Mouse (Mus musculus): Measurements from ENCODE around the gene Asic4.

Gene Asic4

GRCm38 (mm10) chr1:75450314-75451005, at the start of gene Asic4:
Gene Asic4, plus strand, starts transcription at chr1:75450436.
- DNase-seq (ENCODE audit: low spot score in 2 of 2) = no peak

DNA sequence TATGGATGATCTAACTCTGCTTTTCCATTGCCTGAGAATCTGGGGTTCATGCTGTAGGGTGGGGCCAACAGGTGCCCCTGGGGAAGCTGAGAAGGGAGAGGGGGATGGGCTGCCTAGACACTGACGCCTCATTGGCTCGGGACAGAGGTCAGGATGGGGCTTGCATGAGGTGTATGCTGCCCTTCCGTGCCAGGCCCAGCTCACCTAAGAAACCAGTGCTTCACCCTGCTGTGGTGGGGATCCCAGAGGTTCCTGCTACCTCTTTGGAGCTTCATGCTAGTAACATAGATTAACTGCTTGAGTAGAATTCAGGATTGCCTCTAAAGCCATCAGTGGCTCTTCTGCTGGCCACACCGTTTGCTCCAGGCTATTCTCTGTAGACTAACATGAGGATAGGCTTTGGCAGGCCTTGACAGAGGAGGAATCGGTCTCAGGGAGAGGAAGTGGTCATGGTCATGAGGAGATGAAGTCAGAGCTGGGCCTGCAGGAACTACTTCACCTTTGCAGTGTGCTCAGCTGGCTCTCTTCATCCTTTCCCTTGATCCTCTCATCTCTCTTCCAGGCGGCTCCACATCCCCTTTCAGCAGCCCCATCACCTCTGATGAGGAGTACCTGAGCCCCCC, 49.6 kb upstream of the Asic4 start:
- DNase-seq (ENCODE audit: low spot score in 2 of 2) = no peak

DNA sequence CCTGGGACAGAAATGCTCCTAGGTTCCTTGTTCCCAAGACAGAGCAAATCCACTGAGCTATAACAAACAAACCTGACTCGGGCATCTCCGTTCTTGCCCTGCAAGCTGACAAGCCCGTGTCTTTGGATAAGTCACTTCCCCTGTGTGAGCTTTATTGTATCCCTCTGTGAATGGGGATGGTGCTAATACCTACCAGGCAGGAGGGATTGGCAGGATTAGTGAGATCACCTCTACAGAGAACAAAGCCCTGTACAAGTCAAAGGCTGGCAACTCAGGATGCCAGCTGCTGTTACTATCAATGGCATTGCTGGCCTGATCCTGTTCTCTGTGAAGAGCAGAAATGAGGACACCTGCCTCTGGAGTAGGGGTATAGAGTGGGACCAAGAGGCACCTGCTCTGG, 44.7 kb upstream of the Asic4 start:
- no peak for DNase-seq (ENCODE audit: low spot score in 2 of 2)

DNA sequence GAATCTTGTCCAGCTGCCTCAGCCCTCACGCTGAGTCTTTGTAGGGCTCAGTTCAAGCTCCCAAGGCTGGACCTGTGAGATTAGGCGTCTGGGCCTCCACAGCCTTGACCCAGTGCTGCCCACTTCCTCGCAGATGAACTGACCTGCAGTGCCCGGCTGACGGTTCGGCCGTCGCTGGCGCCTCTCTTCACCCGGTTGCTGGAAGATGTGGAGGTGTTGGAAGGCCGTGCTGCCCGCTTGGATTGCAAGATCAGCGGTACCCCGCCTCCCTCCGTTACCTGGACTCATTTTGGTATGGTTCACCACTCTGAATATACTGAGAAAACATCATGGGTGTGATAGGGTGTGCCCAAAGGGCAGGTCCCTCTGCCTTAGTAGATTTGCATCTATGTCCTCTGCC, 44.1 kb upstream of the Asic4 start:
- DNase-seq (ENCODE audit: low spot score in 2 of 2) = no peak

DNA sequence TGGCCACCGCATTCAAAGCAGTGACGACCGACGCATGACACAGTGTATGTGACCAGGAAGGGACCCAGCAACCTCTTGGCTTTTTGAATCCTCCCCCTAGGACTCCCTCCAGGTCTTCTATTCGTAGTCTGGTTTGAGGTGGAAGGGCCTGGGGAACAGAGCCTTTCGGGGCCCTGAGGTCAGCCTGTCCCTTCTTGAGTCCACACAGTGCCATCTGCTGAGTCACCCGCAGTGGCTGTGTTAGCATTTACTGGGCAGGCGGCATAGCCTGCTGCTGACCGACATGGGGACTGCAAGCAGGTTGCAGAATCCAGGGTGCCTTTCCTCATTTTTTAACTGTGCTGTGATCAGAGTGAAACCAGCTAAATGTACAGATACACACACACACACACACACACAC, 43.2 kb upstream of the Asic4 start:
- DNase-seq (ENCODE audit: low spot score in 2 of 2) = no peak

DNA sequence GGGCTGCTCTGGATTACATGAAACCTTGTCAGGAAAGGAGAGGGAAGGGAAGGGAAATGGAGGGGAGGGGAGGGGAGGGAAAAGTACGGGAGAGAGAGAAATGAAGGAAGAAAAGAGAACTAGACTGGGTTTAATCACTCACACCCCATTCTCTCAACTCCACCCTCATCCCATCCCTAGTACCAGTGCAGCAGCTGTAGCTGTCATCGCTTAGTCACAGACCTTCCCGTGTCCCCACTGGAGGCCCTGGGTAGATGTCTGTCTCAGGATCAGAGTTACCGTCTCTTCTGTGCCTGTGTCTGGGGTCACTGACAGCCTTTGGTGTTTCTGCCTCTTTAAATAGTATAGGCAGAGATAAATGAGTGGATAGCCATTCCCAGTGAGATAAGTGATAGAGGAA, 42.0 kb upstream of the Asic4 start:
- DNase-seq (ENCODE audit: low spot score in 2 of 2) = no peak

DNA sequence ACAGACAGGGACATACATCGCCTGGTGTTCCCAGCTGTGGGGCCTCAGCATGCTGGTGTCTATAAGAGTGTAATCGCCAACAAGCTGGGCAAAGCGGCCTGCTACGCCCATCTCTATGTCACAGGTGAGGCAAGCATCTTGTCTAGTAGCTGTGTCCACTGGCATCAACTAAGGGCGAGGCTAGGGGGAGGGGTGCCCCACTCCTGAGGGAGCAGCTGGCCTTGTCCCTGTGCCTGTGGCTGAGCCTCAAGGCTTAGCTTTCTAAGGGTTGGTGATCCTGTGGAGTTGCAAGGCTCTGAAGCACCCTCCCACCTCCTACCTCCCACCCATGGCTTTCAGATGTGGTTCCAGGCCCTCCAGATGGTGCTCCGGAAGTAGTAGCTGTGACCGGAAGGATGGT, 40.3 kb upstream of the Asic4 start:
- no peak for DNase-seq (ENCODE audit: low spot score in 2 of 2)

DNA sequence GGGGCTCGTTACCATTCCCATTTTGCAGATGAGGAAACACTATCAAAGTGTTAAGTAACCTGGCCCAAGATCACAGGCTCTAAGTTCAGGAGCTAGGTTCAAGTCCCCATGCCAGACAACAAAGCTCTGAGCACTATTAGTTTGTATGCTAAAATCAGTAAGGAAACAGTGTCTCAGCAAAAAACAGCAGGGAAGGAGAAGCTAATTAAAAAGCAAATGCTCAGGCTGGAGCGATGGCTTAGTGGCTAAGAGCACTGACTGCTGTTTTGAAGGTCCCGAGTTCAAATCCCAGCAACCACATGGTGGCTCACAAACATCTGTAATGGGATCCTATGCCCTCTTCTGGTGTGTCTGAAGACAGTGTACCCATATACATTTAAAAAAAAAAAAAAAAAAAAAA, 38.0 kb upstream of the Asic4 start:
- DNase-seq (ENCODE audit: low spot score in 2 of 2) = no peak

DNA sequence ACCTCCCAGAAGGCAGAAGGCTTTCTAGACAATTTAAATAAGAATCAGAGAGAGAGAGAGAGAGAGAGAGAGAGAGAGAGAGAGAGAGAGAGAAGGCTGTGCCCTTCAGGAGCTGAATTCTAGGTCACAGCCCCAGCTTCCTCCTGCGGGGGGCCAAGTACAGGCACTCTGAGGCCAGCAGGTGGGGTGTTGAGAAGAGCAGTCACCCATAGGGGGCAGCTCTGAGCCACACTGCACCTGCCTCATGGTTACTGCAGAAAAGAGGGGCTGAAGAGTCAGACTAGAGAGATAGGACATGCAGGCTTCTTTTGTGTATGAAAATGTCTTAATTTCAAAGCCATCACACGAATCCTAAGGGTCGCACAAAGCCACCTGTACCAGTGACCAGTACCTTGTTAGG, 36.5 kb upstream of the Asic4 start:
- DNase-seq (ENCODE audit: low spot score in 2 of 2) = no peak

DNA sequence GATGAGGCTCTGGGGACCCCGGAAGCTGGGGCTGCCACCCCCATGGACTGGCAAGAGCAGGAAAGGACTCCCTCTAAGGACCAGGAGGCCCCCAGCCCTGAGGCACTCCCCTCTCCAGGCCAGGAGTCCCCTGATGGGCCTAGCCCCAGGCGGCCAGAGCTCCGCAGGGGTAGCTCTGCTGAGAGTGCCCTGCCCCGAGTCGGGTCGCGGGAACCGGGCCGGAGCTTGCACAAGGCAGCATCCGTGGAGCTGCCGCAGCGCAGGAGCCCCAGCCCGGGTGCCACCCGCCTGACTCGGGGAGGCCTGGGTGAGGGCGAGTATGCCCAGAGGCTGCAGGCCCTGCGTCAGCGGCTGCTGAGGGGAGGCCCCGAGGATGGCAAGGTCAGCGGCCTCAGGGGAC, 28.4 kb upstream of the Asic4 start:
- DNase-seq (ENCODE audit: low spot score in 2 of 2) = no peak

DNA sequence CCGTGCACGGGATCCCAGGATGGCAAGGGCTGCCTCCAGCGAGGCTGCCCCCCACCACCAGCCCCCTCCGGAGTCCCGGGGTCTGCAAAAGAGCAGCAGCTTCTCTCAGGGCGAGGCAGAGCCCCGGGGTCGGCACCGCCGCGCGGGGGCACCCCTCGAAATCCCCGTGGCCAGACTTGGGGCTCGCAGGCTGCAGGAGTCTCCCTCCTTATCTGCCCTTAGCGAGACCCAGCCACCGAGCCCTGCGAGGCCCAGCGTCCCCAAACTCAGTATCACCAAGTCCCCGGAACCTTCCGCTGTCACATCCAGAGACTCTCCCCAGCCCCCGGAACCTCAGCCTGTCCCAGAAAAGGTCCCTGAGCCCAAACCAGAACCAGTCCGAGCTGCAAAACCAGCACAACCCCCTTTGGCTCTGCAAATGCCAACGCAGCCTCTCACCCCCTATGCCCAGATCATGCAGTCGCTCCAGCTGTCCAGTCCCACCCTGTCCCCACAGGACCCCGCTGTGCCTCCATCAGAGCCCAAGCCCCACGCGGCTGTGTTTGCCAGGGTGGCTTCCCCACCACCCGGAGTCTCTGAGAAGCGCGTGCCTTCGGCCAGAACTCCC, 27.9 kb upstream of the Asic4 start:
- no peak for DNase-seq (ENCODE audit: low spot score in 2 of 2)

DNA sequence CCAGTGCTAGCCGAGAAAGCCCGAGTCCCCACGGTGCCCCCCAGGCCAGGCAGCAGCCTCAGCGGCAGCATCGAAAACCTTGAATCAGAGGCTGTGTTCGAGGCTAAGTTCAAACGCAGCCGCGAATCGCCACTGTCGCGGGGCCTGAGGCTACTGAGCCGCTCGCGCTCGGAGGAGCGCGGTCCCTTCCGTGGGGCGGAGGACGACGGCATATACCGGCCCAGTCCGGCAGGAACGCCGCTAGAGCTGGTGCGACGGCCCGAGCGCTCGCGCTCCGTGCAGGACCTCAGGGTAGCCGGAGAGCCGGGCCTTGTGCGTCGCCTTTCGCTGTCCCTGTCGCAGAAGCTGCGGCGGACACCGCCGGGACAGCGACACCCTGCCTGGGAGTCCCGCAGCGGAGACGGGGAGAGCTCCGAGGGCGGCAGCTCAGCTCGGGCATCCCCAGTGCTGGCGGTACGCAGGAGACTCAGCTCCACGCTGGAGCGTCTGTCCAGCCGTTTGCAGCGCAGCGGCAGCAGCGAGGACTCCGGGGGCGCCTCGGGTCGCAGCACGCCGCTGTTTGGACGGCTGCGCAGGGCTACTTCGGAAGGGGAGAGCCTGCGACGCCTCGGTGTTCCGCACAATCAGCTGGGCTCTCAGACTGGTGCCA, 27.3 kb upstream of the Asic4 start:
- no peak for DNase-seq (ENCODE audit: low spot score in 2 of 2)

DNA sequence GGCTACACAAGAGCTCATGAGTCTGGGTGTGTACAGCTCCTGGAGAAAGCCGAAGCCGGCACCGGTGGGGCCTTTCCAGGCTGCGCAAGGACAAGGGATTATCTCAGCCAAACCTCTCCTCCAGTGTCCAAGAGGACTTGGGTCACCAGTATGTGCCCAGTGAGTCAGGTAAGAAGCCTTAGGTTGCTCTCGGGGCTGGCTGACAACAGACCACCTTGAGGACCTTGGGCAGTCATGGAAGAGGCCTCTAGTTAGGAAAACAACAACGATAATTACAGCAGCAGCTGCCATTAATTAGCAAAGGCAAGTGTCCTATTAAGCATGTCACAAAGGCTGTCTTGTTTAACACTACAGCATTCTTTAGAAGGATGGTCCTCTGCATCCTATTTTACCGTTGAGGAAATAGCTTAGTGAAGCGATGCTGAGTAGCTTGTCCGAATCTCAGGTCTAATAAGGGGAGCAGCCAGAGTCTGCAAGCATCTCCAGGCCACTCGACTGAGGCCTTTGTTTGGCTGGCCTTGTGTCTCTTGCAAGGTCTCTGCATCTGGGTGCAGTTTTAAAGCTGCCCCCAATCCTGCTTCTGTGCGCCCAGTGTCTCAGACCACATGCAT, 26.4 kb upstream of the Asic4 start:
- no peak for DNase-seq (ENCODE audit: low spot score in 2 of 2)

GRCm38 (mm10) chr1:75425796-75426471, 24.3 kb upstream of the Asic4 start:
- DNase-seq (ENCODE audit: low spot score in 2 of 2) = no peak

DNA sequence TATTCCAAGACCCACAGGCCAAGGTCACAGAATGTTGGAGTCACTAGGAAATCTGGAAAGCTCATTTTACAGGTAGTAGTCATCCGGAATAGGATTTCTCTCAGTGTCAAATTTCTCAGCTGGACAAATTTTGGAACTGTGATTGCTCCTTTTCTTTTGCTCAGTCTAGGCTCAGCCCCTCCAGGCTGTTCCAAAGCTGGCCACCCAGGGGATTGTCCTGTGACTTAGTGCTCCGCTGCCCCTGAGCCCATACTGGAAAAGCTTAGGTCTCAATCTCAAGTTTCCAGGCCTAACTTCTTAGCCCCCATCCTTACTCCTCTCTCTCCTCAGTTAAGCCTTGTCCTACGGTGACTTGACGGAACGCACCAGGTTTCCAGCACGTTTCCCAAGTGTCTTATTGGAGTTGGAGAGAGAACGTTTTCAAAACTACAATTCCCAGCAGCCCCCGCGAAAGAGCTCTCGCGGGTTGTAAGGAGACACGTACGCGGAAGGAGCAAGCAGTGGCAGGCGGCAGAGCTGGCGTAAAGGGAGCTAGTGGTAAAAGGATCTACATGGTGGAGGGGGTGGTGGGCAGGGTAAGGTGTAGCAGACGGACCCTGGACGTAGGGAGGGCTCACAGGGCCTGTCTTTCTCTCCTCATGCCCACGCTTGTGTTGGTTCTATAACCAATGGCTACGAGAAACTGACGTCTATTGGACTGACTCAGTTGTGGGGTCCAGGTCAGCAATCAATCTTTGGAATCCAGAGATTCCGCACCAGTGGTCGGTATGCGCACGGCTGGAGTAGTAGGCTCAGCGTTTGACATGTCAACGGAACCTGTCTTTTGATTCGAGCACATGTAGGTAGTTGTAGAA, 14.5 kb upstream of the Asic4 start, which contains the start of gene Gmppa:
TSS of gene Gmppa (plus strand) at position 456 of the 854 bp plus-strand sequence.
- DNase-seq (ENCODE audit: low spot score in 2 of 2) = peak; percentile 78 to 84

DNA sequence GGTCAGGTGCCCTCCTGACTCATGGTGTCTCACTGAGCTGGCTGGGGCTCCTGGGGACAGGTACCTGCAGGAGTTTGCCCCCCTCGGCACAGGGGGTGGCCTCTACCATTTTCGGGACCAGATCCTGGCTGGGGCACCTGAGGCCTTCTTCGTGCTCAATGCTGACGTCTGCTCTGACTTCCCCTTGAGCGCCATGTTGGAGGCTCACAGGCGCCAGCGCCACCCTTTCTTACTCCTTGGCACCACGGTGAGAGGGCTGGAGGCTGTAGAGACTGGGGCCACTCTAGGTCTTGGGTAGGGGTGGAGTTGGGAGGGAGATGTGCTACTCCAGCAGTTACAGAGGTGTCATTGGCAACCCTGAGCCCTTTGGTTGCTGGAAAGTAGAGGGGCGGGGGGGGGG, 11.5 kb upstream of the Asic4 start:
- DNase-seq (ENCODE audit: low spot score in 2 of 2) = no peak

- DNase-seq (ENCODE audit: low spot score in 2 of 2) = no peak
These were observed 9.6 kb upstream of the Asic4 start for GRCm38 (mm10) chr1:75440661-75441060.

GRCm38 (mm10) chr1:75441471-75441996, 8.7 kb upstream of the Asic4 start:
- DNase-seq (ENCODE audit: low spot score in 2 of 2) = no peak

GRCm38 (mm10) chr1:75442171-75442570, 8.1 kb upstream of the Asic4 start:
- DNase-seq (ENCODE audit: low spot score in 2 of 2) = no peak

DNA sequence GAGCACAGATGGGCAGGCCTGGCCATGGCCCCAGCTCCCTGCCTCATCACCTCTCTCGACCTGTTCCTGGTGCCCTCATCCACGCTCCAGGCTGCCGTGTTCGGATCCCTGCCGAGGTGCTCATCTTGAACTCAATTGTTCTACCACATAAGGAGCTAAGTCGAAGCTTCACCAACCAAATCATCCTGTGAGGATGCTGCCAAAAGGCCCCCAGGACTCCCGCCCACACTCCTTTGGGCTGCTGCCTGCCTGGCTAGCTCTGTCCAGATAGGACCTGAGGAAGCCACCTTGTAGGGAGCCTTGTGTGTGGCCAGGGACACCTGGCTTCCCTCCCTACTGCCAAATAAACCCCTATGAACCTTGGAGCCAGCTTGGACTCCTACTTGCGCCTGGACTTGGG, 7.4 kb upstream of the Asic4 start:
- no peak for DNase-seq (ENCODE audit: low spot score in 2 of 2)
